In the genomic region with DNA sequence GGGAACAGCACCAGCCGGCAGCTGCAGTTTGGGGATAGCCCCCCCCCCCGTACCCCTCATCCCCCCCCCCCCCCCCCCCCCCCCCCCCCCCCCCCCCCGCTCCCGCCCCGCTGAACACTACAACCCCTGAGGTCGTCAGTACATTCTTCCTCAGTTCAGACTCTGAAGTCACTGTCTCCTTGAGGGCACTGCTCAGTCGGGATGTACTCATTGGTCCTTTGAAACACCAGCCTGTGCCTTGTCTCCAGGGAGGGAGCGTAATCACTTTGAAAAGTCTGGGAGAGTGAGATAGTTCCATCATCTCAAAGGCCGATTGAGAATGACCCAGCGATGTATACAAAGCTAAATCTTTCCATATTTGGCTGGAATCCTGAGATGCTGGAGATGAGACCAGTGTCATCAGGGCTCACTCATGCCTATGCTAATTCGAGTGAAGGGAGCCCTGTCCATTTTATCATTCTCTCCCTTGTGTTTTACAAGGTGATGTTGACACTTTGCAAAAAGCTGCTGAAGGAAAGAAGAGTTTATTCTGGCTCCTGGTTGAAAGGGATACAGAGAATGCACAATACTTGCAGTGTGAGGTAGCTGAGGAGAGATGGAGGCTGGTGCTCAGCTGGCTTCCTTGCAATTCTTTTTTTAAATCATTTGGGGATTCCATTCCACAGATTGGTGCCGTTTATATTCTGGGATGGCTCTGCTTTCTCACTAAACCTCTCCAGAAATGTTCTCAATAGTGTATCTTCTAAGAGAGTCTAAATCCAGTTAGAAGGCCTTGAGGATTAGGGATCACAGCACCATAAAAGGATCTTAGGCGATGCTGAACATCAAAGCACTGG, we compare ENCODE assay signal across 25 mouse cellular contexts. TPM values are rescaled to one million over a fixed set of nuclear protein-coding genes. Genes with fewer than 3 reads are reported as not detected.
DNase-seq lines count a peak whose midpoint lies in the region; ATAC-seq and TF ChIP-seq lines count a peak whose summit lies in the region.
"Had no signal": no experiment of that assay in that cellular context is flagged by ENCODE, and none has a peak within 500 bp of the region (broad histone marks: within the 10 kb centered on the region; RNA-seq: fewer than 3 reads in every experiment).

No protein-coding gene starts in this region.

- no peaks in the 10 kb centered on the region for H3K27me3 ChIP-seq in liver, adult 2 months (ENCODE audit: control insufficient read depth, insufficient read depth, low read length)
- H3K27me3 ChIP-seq in midbrain, embryonic 11.5 days (ENCODE audit: control insufficient read depth, insufficient read depth, low read length), result no peaks in the 10 kb centered on the region
- no peaks in the 10 kb centered on the region for H3K27me3 ChIP-seq in midbrain, embryonic 13.5 days
- H3K27me3 ChIP-seq: embryonic facial prominence, embryonic 13.5 days; heart, embryonic 13.5 days; liver, embryonic 12.5 days; neural tube, embryonic 12.5 days; stomach, embryonic 15.5 days had no signal

- 63% methylated on average over 8 of the region's 13 CpGs for WGBS in liver, adult 2 months
- 21% methylated on average over 9 of the region's 13 CpGs for WGBS in midbrain, embryonic 11.5 days
- WGBS in midbrain, embryonic 13.5 days, result 28% methylated on average over 8 of the region's 13 CpGs

- peak; percentile 24 for DNase-seq in embryo, embryonic 10 days (ENCODE audit: low spot score)
- DNase-seq in embryo, embryonic 10.5 days (ENCODE audit: low spot score), result no peak
- peak; percentile 14 for DNase-seq in liver, adult 2 months (ENCODE audit: extremely low read depth, low read depth, low spot score)
- DNase-seq in liver (no peak), MN1 (ENCODE audit: low spot score) (peak; percentile 35)
- peak; percentile 84 for DNase-seq in midbrain, embryonic 11.5 days (ENCODE audit: low spot score, missing footprints)
- no peak for DNase-seq in gastrocnemius, postnatal 36 days
- DNase-seq: adrenal gland, postnatal 36 days; cerebellum, adult 11-12 months; cerebellum, postnatal 10 days; gastrocnemius, postnatal 10 days; heart, postnatal 14 days; kidney, postnatal 36 days; layer of hippocampus, postnatal 36 days; lung, adult 2 months; thymus, adult 18-20 months; thymus, postnatal 36 days had no signal

- intact Hi-C loops in gastrocnemius, postnatal 36 days (cut with DNase I), result no loop called here

- no peak overlapping the region for H3K4me3 ChIP-seq in liver, adult 2 months (ENCODE audit: insufficient read depth, low read depth, low read length)
- H3K4me3 ChIP-seq in midbrain, embryonic 11.5 days (ENCODE audit: low read depth, low read length), result no peak overlapping the region
- no peak overlapping the region for H3K4me3 ChIP-seq in midbrain, embryonic 13.5 days (replicated peaks)
- H3K4me3 ChIP-seq: embryonic facial prominence, embryonic 13.5 days; heart, embryonic 13.5 days; liver, embryonic 12.5 days; megakaryocyte, embryonic 14.5 days; neural tube, embryonic 12.5 days; stomach, embryonic 15.5 days had no signal

- peak; percentile 76; the same call in 1 of the 2 replicates for ATAC-seq in midbrain, embryonic 11.5 days (ENCODE audit: low FRiP score)
- ATAC-seq in midbrain, embryonic 13.5 days, result no peak
- ATAC-seq: forebrain, embryonic 14.5 days; liver, embryonic 12.5 days had no signal

- H3K9ac ChIP-seq in liver, adult 2 months (ENCODE audit: low read depth, low read length), result no peak overlapping the region
- H3K9ac ChIP-seq in midbrain, embryonic 11.5 days (ENCODE audit: low read length), result no peak overlapping the region
- no peak overlapping the region for H3K9ac ChIP-seq in midbrain, embryonic 13.5 days (replicated peaks)
- H3K9ac ChIP-seq: embryonic facial prominence, embryonic 13.5 days; heart, embryonic 13.5 days; liver, embryonic 12.5 days; neural tube, embryonic 12.5 days; stomach, embryonic 15.5 days had no signal

- no peaks in the 10 kb centered on the region for H3K9me3 ChIP-seq in midbrain, embryonic 11.5 days (ENCODE audit: control insufficient read depth, low read length)
- no peaks in the 10 kb centered on the region for H3K9me3 ChIP-seq in midbrain, embryonic 13.5 days
- H3K9me3 ChIP-seq: embryonic facial prominence, embryonic 13.5 days; heart, embryonic 13.5 days; liver, embryonic 12.5 days; megakaryocyte, embryonic 14.5 days; neural tube, embryonic 12.5 days; stomach, embryonic 15.5 days had no signal

- no peak for TF ChIP-seq POLR2A in liver, adult 2 months (IDR thresholded peaks at IDR 0.05; ENCODE audit: extremely low read depth, insufficient read depth, low read length)

- no peak overlapping the region for H3K4me2 ChIP-seq in midbrain, embryonic 11.5 days
- H3K4me2 ChIP-seq in midbrain, embryonic 13.5 days (replicated peaks), result no peak overlapping the region
- H3K4me2 ChIP-seq: embryonic facial prominence, embryonic 13.5 days; heart, embryonic 13.5 days; liver, embryonic 12.5 days; neural tube, embryonic 12.5 days; stomach, embryonic 15.5 days had no signal

- H3K27ac ChIP-seq in liver, adult 2 months (replicated peaks; ENCODE audit: insufficient read depth, low read depth, low read length), result no peak overlapping the region
- H3K27ac ChIP-seq in midbrain, embryonic 11.5 days (ENCODE audit: low read depth, low read length), result no peak overlapping the region
- H3K27ac ChIP-seq in midbrain, embryonic 13.5 days, result no peak overlapping the region
- H3K27ac ChIP-seq: embryonic facial prominence, embryonic 13.5 days; heart, embryonic 13.5 days; liver, embryonic 12.5 days; neural tube, embryonic 12.5 days; stomach, embryonic 15.5 days had no signal

- H3K36me3 ChIP-seq in liver, adult 2 months (ENCODE audit: control insufficient read depth, insufficient read depth, low read length), result no peaks in the 10 kb centered on the region
- H3K36me3 ChIP-seq in midbrain, embryonic 11.5 days (ENCODE audit: control insufficient read depth, insufficient read depth, low read length), result no peaks in the 10 kb centered on the region
- H3K36me3 ChIP-seq in midbrain, embryonic 13.5 days, result no peaks in the 10 kb centered on the region
- H3K36me3 ChIP-seq: embryonic facial prominence, embryonic 13.5 days; heart, embryonic 13.5 days; liver, embryonic 12.5 days; neural tube, embryonic 12.5 days; stomach, embryonic 15.5 days had no signal

- H3K79me2 ChIP-seq in liver, adult 2 months (ENCODE audit: control insufficient read depth, insufficient read depth, low read length), result no peaks in the 10 kb centered on the region

- no peak for TF ChIP-seq CTCF in liver, adult 2 months (IDR thresholded peaks at IDR 0.05; ENCODE audit: low read depth, low read length)

- no peaks in the 10 kb centered on the region for H3K4me1 ChIP-seq in liver, adult 2 months (ENCODE audit: control insufficient read depth, insufficient read depth, low read length)
- H3K4me1 ChIP-seq in midbrain, embryonic 11.5 days (ENCODE audit: control insufficient read depth, insufficient read depth, low read length), result no peaks in the 10 kb centered on the region
- peaks cover 10% of the 10 kb centered on the region for H3K4me1 ChIP-seq in midbrain, embryonic 13.5 days (replicated peaks)
- H3K4me1 ChIP-seq: liver, embryonic 12.5 days; megakaryocyte, embryonic 14.5 days; neural tube, embryonic 12.5 days; stomach, embryonic 15.5 days had no signal

RNA-seq across cellular contexts. Expression of gene Tiam2, which starts 53.6 kb away (rescaled TPM):
- 5.0 and 5.2 TPM in 2 replicates for total RNA-seq in liver, adult 2 months (2014; rRNA removed)
- 1.4 and 2.9 TPM in 2 replicates for polyA plus RNA-seq in liver, adult 2 months (2012; rRNA removed)
- polyA plus RNA-seq in midbrain, embryonic 11.5 days (2014; fragmentation: Nextera tagmentation; extraction: Ambion mirVana), result 2.5 and 3.0 TPM in 2 replicates
- polyA plus RNA-seq in midbrain, embryonic 13.5 days (2015; fragmentation: Nextera tagmentation; extraction: Ambion mirVana), result 1.9 and 4.9 TPM in 2 replicates
- 1 to 10 TPM; 3.0 TPM for total RNA-seq in gastrocnemius, postnatal 36 days (2021)

Comparison
In these comparisons a context has a peak if more than half of its experiments do, and no peak if none do; other contexts are left out.
1. DNase-seq: peak in embryo, embryonic 10 days (single experiment), liver, adult 2 months (single experiment), midbrain, embryonic 11.5 days (single experiment) and MN1 (single experiment); none in embryo, embryonic 10.5 days (single experiment), liver (single experiment) and gastrocnemius, postnatal 36 days (0 of 2).